Mouse (Mus musculus) kidney, postnatal 25 days (tissue): ENCODE results near the gene Mfsd6l.

ENCODE experiments used
- DNase-seq, 2 experiments: peaks; one replicate each; pipeline ENCODE4 v3.0.0; 2021; ENCODE audit warnings: mixed read lengths in 2 of 2

Mfsd6l gene

GRCm38 (mm10) chr11:68553981-68554471, 2.0 kb upstream of the Mfsd6l start:
- DNase-seq, result peak in 1 of 2 experiments; percentile 57

GRCm38 (mm10) chr11:68559546-68559945, 3.6 kb downstream of the Mfsd6l start:
- DNase-seq, result peak in 1 of 2 experiments; percentile 27

- DNase-seq, result peak in 1 of 2 experiments; percentile 30
Measured at GRCm38 (mm10) chr11:68561957-68562950, 6.3 kb downstream of the Mfsd6l start.

DNA sequence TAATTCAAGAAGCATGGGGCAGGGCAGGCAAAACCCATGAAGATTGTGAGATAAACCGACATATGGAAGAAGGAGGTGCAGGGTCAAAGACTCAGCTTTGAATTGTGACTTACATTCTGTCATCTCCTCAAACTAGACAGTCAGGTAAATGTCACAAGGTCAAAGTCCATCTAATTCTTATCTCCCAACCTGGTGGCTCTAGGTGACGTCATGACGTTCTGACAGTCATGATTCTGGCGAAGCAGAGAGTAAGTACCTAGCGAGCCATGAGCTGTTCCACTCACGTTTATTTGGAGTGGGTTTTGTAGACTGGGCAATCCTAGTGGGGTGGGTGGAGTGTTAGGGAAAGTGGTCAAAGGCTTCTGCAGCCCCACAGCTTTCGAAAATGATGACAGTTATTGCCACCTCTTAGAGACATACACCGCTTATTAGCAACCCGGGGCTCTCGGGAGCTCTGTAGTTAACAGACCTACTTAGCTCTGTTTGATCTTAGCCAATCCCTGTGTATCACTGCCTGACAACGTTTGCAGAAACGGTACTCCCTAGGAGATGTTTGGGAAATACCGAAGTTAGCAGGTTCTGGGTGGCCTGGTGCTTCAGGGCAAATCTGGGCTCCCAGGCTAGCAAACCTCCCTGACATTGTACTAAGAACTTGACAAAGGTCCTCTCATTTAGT, 8.5 kb downstream of the Mfsd6l start:
- no peak for DNase-seq

DNA sequence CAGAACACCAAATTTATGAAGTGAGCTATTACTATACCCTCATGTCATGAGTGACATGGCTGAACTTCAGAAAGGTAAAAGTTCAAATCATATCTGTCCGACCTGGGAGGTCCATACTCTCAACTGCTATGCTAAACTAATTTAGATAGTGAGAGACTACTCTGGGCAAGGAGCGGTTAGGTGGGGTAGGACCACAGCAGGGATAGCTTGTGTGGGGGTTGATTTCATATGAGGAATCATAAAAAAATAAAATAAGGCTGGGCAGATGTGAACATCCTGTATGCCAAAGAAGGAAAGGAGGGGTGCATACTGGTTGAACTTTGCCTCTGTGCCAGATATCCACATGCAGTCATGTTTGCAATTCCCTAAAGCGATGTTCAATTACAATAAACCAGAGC, 9.0 kb downstream of the Mfsd6l start:
- DNase-seq, result no peak

GRCm38 (mm10) chr11:68566447-68567059, 10.6 kb downstream of the Mfsd6l start:
- peak; percentile 77 to 87 for DNase-seq

GRCm38 (mm10) chr11:68570861-68571260, 14.9 kb downstream of the Mfsd6l start:
- DNase-seq, result no peak

DNA sequence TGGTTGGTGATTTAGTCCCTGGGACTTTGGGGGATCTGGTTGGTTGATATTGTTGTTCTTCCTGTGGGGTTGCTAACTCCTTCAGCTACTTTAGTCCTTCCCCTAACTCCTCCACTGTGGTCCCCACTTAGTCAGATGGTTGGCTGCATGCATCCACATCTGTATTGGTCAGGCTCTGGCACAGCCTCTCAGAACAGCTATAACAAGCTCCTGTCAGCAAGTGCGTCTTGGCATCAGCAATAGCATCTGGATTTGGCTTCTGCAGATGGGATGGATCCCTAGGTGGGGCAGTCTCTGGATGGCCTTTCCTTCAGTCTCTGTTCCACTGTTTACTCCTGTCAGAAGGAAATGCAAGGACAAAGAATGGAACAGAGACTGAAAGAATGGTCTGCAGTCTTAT, 21.1 kb downstream of the Mfsd6l start:
- no peak for DNase-seq

GRCm38 (mm10) chr11:68579462-68579881, 23.5 kb downstream of the Mfsd6l start:
- DNase-seq, result no peak

DNA sequence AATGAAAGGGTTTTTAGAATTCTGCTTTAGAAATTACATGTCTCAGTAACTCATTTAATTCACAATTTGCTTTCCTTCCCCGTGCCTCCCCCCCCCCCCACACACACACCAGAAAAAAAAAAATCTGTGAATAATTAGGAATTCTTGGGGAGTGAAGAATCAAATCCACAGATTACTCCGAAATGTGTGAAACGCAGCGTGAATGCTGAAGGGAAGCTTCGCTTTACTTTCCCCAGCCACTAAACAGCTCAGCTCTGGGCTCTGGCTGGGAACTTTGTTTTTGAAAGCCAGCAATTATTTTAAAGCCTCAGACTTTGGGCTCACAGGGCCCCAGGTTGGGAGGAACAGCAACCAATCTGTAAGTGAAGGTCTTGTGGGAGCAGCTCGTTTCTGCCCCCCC, 24.6 kb downstream of the Mfsd6l start:
- DNase-seq, result no peak

DNA sequence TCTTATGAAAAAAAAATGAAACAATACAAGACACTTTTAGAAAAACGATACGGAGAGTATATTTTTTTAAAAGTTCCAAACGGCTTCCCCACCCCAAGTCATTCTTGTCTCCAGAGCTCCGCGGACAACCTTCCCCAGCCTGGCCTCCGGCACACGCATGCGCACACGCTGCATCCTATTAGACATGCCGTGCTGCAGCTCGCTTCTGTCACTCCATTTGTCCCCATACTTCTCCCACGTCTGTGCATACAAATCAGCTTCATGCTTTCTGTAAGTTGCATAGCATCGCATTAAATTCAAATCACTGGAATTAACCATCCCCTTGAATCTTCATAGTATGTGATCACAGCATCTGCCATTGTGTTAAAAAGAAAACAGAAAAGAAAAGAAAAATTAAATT, 27.2 kb downstream of the Mfsd6l start:
- DNase-seq, result no peak

DNA sequence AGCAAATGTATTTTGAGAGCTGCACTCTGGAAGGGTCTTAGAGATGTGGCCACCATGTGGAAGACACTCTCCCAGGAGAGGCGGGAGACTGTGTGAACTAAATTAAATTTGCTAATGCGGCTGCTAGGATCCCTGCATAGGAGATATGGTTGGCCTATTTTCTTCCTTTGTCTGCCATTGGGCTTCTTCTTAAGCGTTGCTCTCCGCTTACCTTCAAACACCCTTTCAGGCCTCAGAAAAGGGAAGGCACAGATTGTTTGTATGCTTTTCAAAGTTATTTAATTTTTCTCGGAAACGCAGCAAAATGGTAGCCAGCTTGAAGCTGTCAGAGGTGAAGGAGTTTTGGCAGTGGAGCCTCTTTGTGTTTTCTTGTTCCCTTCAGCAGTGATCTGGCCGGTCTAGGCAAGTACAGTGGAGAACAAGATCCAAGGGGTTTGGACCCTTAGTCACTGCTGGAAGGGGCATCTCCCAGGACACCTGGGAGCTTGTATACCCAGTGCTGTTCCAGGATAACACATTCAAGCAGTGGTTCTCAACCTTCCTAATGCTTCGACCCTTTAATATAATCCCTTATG, 28.0 kb downstream of the Mfsd6l start:
- no peak for DNase-seq

DNA sequence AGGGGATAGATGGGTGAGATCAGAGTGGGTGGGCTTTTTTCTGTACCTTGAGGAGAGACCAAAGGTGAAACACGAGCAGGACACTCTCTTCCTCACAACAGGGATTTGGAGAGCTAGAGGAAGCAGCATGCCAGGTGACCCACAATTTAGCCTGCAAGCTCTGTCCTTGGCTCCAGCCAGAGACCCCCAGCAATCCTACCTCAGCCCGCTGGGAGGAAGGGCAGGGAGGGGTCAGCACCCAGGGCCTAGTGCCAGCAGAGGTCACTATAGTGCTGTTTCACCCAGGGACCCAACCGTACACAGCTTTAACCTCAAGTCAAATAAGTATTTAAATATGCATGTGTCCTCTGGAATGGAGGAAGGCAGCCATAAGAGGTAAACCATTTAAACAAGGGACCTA, 29.9 kb downstream of the Mfsd6l start:
- peak in 1 of 2 experiments; percentile 40 for DNase-seq

GRCm38 (mm10) chr11:68586721-68587120, 30.7 kb downstream of the Mfsd6l start, which contains the start of gene Ccdc42:
Gene Ccdc42, plus strand, starts transcription at chr11:68587021.
- no peak for DNase-seq

- peak; percentile 86 to 96 for DNase-seq
Measured at GRCm38 (mm10) chr11:68589055-68589809, 33.2 kb downstream of the Mfsd6l start.

- DNase-seq, result no peak
Measured at GRCm38 (mm10) chr11:68591708-68592107, 35.7 kb downstream of the Mfsd6l start.

- no peak for DNase-seq
Measured at GRCm38 (mm10) chr11:68593247-68593646, 37.3 kb downstream of the Mfsd6l start.

DNA sequence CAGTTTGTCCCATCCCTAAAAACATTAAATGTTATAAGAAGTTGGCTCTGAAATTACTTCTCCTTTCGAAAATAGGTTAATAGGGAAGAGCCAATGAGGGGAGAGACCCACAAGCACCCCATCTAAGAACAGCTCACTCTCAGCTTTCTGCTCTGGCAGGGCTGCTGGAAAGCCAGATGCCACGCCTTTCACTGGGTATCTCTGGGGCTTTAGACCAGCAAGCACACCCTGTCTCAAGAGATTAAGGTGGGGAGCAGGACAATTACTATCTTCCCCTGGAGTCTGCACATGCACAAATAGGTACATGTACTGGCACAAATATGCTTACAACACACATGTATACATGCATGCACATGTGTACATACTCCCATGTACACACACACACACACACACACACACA, 41.9 kb downstream of the Mfsd6l start:
- no peak for DNase-seq

- no peak for DNase-seq
Measured at GRCm38 (mm10) chr11:68600551-68601021, 44.6 kb downstream of the Mfsd6l start.

GRCm38 (mm10) chr11:68601486-68601991, 45.6 kb downstream of the Mfsd6l start:
- no peak for DNase-seq

GRCm38 (mm10) chr11:68602200-68602931, 46.4 kb downstream of the Mfsd6l start:
- peak; percentile 32 to 53 for DNase-seq
